Mouse (Mus musculus): Measurements from ENCODE around the gene Mrps23.

DNA sequence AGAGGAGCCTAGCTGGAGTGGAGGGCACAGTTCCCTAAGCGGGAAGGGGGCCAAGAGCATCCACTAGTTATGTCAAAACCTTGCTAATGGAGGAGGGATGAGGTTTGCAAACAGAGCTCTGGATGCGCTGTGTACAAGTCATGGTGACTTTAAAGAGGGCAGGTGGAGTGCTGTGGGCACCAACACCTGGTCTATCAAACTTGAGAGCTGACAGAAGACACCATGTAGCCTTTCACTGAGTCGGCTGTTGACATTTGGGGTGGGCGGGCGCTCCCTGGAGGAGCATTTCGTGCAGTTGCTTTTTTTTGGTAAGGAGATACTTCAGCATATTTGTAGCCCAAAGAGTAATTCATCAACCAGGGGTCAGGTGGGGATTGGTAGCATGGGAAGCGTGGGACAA, 47.1 kb downstream of the Mrps23 start:
- TF ChIP-seq CTCF (IDR thresholded peaks at IDR 0.05) (no peak), POLR2A (IDR thresholded peaks at IDR 0.05; ENCODE audit: insufficient read depth, low read depth, low read length) (no peak)
